Mouse (Mus musculus): ENCODE measurements around the gene Olfr1347. TPM values are rescaled to one million over a fixed set of nuclear protein-coding genes. Genes with fewer than 3 reads are reported as not detected.
"Not testable (repeated sequence)": the region's sequence is repeated elsewhere in the genome, so short reads cannot be mapped to it uniquely, and the experiment has no call there.

The Olfr1347 gene
- total and polyA plus RNA-seq, 2 experiments from 2014 or later = not detected

- no peak within 1 kb of the TSS for H3K27ac ChIP-seq (ENCODE audit: low read depth, low read length)
- H3K9ac ChIP-seq (replicated peaks; ENCODE audit: low read length, poor library complexity, severe bottlenecking) = no peak within 1 kb of the TSS
- no peaks in the 10 kb centered on the region for H3K27me3 ChIP-seq (ENCODE audit: insufficient read depth, low read length)
- H3K4me1 ChIP-seq (ENCODE audit: insufficient read depth, low read length) = no peaks in the 10 kb centered on the region
- 27% methylated on average over 2 of the region's 2 CpGs for WGBS
- TF ChIP-seq CTCF (IDR thresholded peaks at IDR 0.05) = no peak
- H3K36me3 ChIP-seq (ENCODE audit: insufficient read depth, low read length) = no peaks in the 10 kb centered on the region
- 0 out of 2 replicates have a peak, but pooled peaks cover 3% of the 10 kb centered on the region for H3K9me3 ChIP-seq (ENCODE audit: low read length)
- H3K4me2 ChIP-seq (ENCODE audit: low read depth, low read length, poor library complexity, severe bottlenecking) = no peak within 1 kb of the TSS
- no peak within 1 kb of the TSS for H3K4me3 ChIP-seq (ENCODE audit: low read depth, low read length)
- no peak for ATAC-seq (ENCODE audit: low FRiP score)
- DNase-seq (ENCODE audit: low spot score) = no peak
Measured at GRCm38 (mm10) chr7:6486841-6487240, 12.7 kb downstream of the Olfr1347 start, which contains the start of gene Olfr5. TSS of gene Olfr5 (minus strand) at chr7:6486941.

GRCm38 (mm10) chr7:6477633-6478032 is 21.9 kb downstream of the Olfr1347 start:
- ATAC-seq (ENCODE audit: low FRiP score); H3K4me3 ChIP-seq (ENCODE audit: low read depth, low read length); H3K27me3 ChIP-seq (ENCODE audit: insufficient read depth, low read length); H3K9ac ChIP-seq (replicated peaks; ENCODE audit: low read length, poor library complexity, severe bottlenecking); H3K9me3 ChIP-seq (ENCODE audit: low read length); H3K36me3 ChIP-seq (ENCODE audit: insufficient read depth, low read length); H3K27ac ChIP-seq (ENCODE audit: low read depth, low read length); DNase-seq (ENCODE audit: low spot score); H3K4me1 ChIP-seq (ENCODE audit: insufficient read depth, low read length); H3K4me2 ChIP-seq (ENCODE audit: low read depth, low read length, poor library complexity, severe bottlenecking): not testable (repeated sequence)
- 82% methylated on average over 2 of the region's 2 CpGs for WGBS

- DNase-seq (ENCODE audit: low spot score) (no peak), ATAC-seq (ENCODE audit: low FRiP score) (no peak)
- no peak within 1 kb of the TSS for H3K4me3 ChIP-seq (ENCODE audit: low read depth, low read length)
- no peaks in the 10 kb centered on the region for H3K9me3 ChIP-seq (ENCODE audit: low read length)
- TF ChIP-seq CTCF (IDR thresholded peaks at IDR 0.05) = no peak
- H3K9ac ChIP-seq (replicated peaks; ENCODE audit: low read length, poor library complexity, severe bottlenecking) = no peak within 1 kb of the TSS
- no peaks in the 10 kb centered on the region for H3K36me3 ChIP-seq (ENCODE audit: insufficient read depth, low read length)
- H3K27me3 ChIP-seq (ENCODE audit: insufficient read depth, low read length) = no peaks in the 10 kb centered on the region
- no peak within 1 kb of the TSS for H3K4me2 ChIP-seq (ENCODE audit: low read depth, low read length, poor library complexity, severe bottlenecking)
- H3K4me1 ChIP-seq (ENCODE audit: insufficient read depth, low read length) = no peaks in the 10 kb centered on the region
- H3K27ac ChIP-seq (ENCODE audit: low read depth, low read length) = no peak within 1 kb of the TSS
Measured at GRCm38 (mm10) chr7:6466951-6467350, 32.6 kb downstream of the Olfr1347 start, which contains the start of gene Olfr1346. TSS of gene Olfr1346 (plus strand) at chr7:6467101.

- no peaks in the 10 kb centered on the region for H3K4me1 ChIP-seq (ENCODE audit: insufficient read depth, low read length)
- no peaks in the 10 kb centered on the region for H3K9me3 ChIP-seq (ENCODE audit: low read length)
- no peaks in the 10 kb centered on the region for H3K36me3 ChIP-seq (ENCODE audit: insufficient read depth, low read length)
- no peaks in the 10 kb centered on the region for H3K27me3 ChIP-seq (ENCODE audit: insufficient read depth, low read length)
- ATAC-seq (ENCODE audit: low FRiP score) (no peak), DNase-seq (ENCODE audit: low spot score) (no peak)
- WGBS = 51% methylated on average over 3 of the region's 3 CpGs
- no peak overlapping the region for H3K4me2 ChIP-seq (ENCODE audit: low read depth, low read length, poor library complexity, severe bottlenecking)
- no peak for TF ChIP-seq CTCF (IDR thresholded peaks at IDR 0.05)
- no peak overlapping the region for H3K9ac ChIP-seq (replicated peaks; ENCODE audit: low read length, poor library complexity, severe bottlenecking)
- H3K4me3 ChIP-seq (ENCODE audit: low read depth, low read length) = no peak overlapping the region
- no peak overlapping the region for H3K27ac ChIP-seq (ENCODE audit: low read depth, low read length)
Measured at GRCm38 (mm10) chr7:6456399-6456798, 43.2 kb downstream of the Olfr1347 start.

GRCm38 (mm10) chr7:6455868-6456267 is 43.7 kb downstream of the Olfr1347 start, which contains the start of gene Olfr1336:
TSS of gene Olfr1336 (plus strand) at chr7:6456168.
- Histone ChIP-seq H3K27me3 (ENCODE audit: insufficient read depth, low read length) (no peaks in the 10 kb centered on the region), H3K36me3 (ENCODE audit: insufficient read depth, low read length) (no peaks in the 10 kb centered on the region), H3K9ac (replicated peaks; ENCODE audit: low read length, poor library complexity, severe bottlenecking) (no peak within 1 kb of the TSS), H3K4me2 (ENCODE audit: low read depth, low read length, poor library complexity, severe bottlenecking) (no peak within 1 kb of the TSS), H3K27ac (ENCODE audit: low read depth, low read length) (no peak within 1 kb of the TSS), H3K9me3 (ENCODE audit: low read length) (no peaks in the 10 kb centered on the region), H3K4me1 (ENCODE audit: insufficient read depth, low read length) (no peaks in the 10 kb centered on the region), H3K4me3 (ENCODE audit: low read depth, low read length) (no peak within 1 kb of the TSS)
- DNase-seq (ENCODE audit: low spot score) = no peak
- no peak for TF ChIP-seq CTCF (IDR thresholded peaks at IDR 0.05)
- ATAC-seq (ENCODE audit: low FRiP score) = no peak

GRCm38 (mm10) chr7:6447771-6448170 is 51.8 kb downstream of the Olfr1347 start:
- H3K27me3 ChIP-seq (ENCODE audit: insufficient read depth, low read length) = no peaks in the 10 kb centered on the region

More at GRCm38 (mm10) chr7:6447771-6448170, 51.8 kb downstream of the Olfr1347 start:
- WGBS = 91% methylated on average over 5 of the region's 5 CpGs
- no peak overlapping the region for H3K27ac ChIP-seq (ENCODE audit: low read depth, low read length)
- H3K4me1 ChIP-seq (ENCODE audit: insufficient read depth, low read length) = no peaks in the 10 kb centered on the region
- H3K36me3 ChIP-seq (ENCODE audit: insufficient read depth, low read length) = no peaks in the 10 kb centered on the region
- no peak for DNase-seq (ENCODE audit: low spot score)
- TF ChIP-seq CTCF (IDR thresholded peaks at IDR 0.05) = no peak
- no peaks in the 10 kb centered on the region for H3K9me3 ChIP-seq (ENCODE audit: low read length)
- no peak overlapping the region for H3K9ac ChIP-seq (replicated peaks; ENCODE audit: low read length, poor library complexity, severe bottlenecking)
- no peak for ATAC-seq (ENCODE audit: low FRiP score)
- H3K4me2 ChIP-seq (ENCODE audit: low read depth, low read length, poor library complexity, severe bottlenecking) = no peak overlapping the region
- no peak overlapping the region for H3K4me3 ChIP-seq (ENCODE audit: low read depth, low read length)
